Mouse (Mus musculus) G1E (cell line): ENCODE data around the gene Akap11. TPM values are rescaled to one million over a fixed set of nuclear protein-coding genes. Genes with fewer than 3 reads are reported as not detected.

Experiments used
- ATAC-seq: 2 replicates; pipeline ENCODE4 v1.8.0; 2016; ENCODE audit warnings: mild to moderate bottlenecking; ENCODE audit not compliant: insufficient number of reproducible peaks, poor library complexity, low FRiP score, severe bottlenecking; ENCODE audit errors: extremely low read depth
- DNase-seq: peaks from one replicate; pipeline ENCODE4 v3.0.0; 2012; ENCODE audit warnings: low spot score
- H3K27me3 ChIP-seq: 2 replicates; pipeline ENCODE4 v1.6.1; 2012; ENCODE audit warnings: mild to moderate bottlenecking, low read length, inconsistent platforms; ENCODE audit not compliant: insufficient read depth
- H3K36me3 ChIP-seq: replicated peaks from 2 replicates; pipeline ENCODE3; 2012; ENCODE audit warnings: mild to moderate bottlenecking, inconsistent platforms
- H3K4me1 ChIP-seq: 2 replicates; pipeline ENCODE4 v1.6.1; 2012; ENCODE audit warnings: low read depth, low read length, inconsistent platforms, mixed read lengths; ENCODE audit not compliant: insufficient read depth
- H3K4me3 ChIP-seq: 2 replicates; pipeline ENCODE4 v1.5.1; 2012; ENCODE audit warnings: low read depth, mild to moderate bottlenecking, inconsistent platforms, low read length, moderate library complexity, mixed read lengths
- H3K9me3 ChIP-seq: replicated peaks from 2 replicates; pipeline ENCODE4 v1.6.1; 2012; ENCODE audit warnings: inconsistent platforms
- CTCF ChIP-seq: IDR thresholded peaks from 2 replicates; pipeline ENCODE4 v1.5.1; 2012; ENCODE audit warnings: low read depth, low read length, inconsistent platforms, mixed read lengths
- GATA1 ChIP-seq: IDR thresholded peaks from 2 replicates; pipeline ENCODE4 v1.6.1; 2012; ENCODE audit warnings: borderline replicate concordance, low read length, inconsistent platforms, mixed read lengths
- GATA2 ChIP-seq: IDR thresholded peaks from 2 replicates; pipeline ENCODE4 v1.6.1; 2012; ENCODE audit warnings: low read depth, low read length, inconsistent platforms, borderline replicate concordance
- POLR2AphosphoS5 ChIP-seq: IDR thresholded peaks from 2 replicates; pipeline ENCODE4 v1.6.1; 2012; ENCODE audit warnings: low read depth, low read length, inconsistent platforms; ENCODE audit not compliant: insufficient replicate concordance
- TAL1 ChIP-seq: conservative IDR thresholded peaks from 2 replicates; pipeline ENCODE4 v1.6.1; 2012; ENCODE audit warnings: low read depth, low read length, inconsistent platforms, mixed read lengths
- polyA plus RNA-seq: library from polyadenylated mRNA; stranded (reverse); fragments of >175 nt; gene quantifications from 2 replicates; pipeline ENCODE4 v1.2.3, GENCODE M21; 2012
- total RNA-seq, 2 experiments: library from RNA; stranded (forward) in 1 of 2; stranded (reverse) in 1 of 2; fragments of 200-1000 nt in 1 of 2; fragments of >200 nt in 1 of 2; fragmentation: Nextera tagmentation in 1 of 2; gene quantifications; 2 replicates each; pipeline ENCODE4 v1.2.3; 2014 to 2017

Akap11 gene
- total and polyA plus RNA-seq, 3 experiments = 0.35 to 25.6 (median 22.3) TPM

GRCm38 (mm10) chr14:78467994-78468393, 68.6 kb downstream of the Akap11 start:
- Histone ChIP-seq H3K4me3 (no peak overlapping the region), H3K9me3 (peaks cover 24% of the 10 kb centered on the region), H3K36me3 (no peaks in the 10 kb centered on the region), H3K27me3 (no peaks in the 10 kb centered on the region), H3K4me1 (no peaks in the 10 kb centered on the region)
- ATAC-seq (no peak), DNase-seq (no peak)
- TF ChIP-seq POLR2AphosphoS5 (no peak), TAL1 (no peak), GATA2 (no peak), CTCF (no peak), GATA1 (no peak)

DNA sequence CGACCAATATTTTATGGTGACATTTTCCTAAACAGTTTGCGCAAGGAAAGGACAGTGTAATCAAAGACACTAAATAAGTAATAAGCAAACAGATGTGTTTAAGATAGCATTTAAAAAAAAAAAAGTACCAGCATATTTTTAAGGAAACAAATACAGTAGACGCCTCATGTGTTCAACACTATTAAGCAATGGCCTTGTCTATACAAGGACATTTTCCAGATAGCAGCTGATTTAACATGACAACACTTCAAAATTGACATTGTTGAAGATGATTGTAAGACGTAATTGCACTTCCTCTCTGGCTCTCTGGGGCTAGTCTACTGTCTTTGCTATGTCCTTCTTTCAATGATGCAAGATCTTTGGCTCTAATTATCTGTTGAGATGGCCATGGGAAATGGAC, 72.3 kb downstream of the Akap11 start:
- no peak for ATAC-seq

GRCm38 (mm10) chr14:78459121-78459520, 77.5 kb downstream of the Akap11 start:
- Histone ChIP-seq H3K36me3 (no peaks in the 10 kb centered on the region), H3K4me1 (no peaks in the 10 kb centered on the region), H3K9me3 (peaks cover 35% of the 10 kb centered on the region), H3K4me3 (no peak overlapping the region), H3K27me3 (no peaks in the 10 kb centered on the region)
- TF ChIP-seq CTCF (no peak), GATA2 (no peak), GATA1 (no peak), TAL1 (no peak), POLR2AphosphoS5 (no peak)
- no peak for ATAC-seq
- no peak for DNase-seq

More for the DNA sequence above, 72.3 kb downstream of the Akap11 start:
- H3K36me3 ChIP-seq = no peaks in the 10 kb centered on the region
- no peak for DNase-seq
- peaks cover 31% of the 10 kb centered on the region for H3K9me3 ChIP-seq
- no peak overlapping the region for H3K4me3 ChIP-seq
- H3K27me3 ChIP-seq = no peaks in the 10 kb centered on the region
- TF ChIP-seq CTCF = no peak
- no peak for TF ChIP-seq POLR2AphosphoS5
- TF ChIP-seq GATA1 = no peak
- no peak for TF ChIP-seq GATA2
- TF ChIP-seq TAL1 = no peak
- no peaks in the 10 kb centered on the region for H3K4me1 ChIP-seq

- no peaks in the 10 kb centered on the region for H3K36me3 ChIP-seq
- H3K27me3 ChIP-seq = no peaks in the 10 kb centered on the region
- H3K4me1 ChIP-seq = no peaks in the 10 kb centered on the region
- H3K4me3 ChIP-seq = no peak overlapping the region
- peaks cover 35% of the 10 kb centered on the region for H3K9me3 ChIP-seq
- no peak for ATAC-seq
- TF ChIP-seq TAL1 = no peak
- TF ChIP-seq GATA2 = no peak
- no peak for TF ChIP-seq CTCF
- no peak for TF ChIP-seq GATA1
- TF ChIP-seq POLR2AphosphoS5 = no peak
- DNase-seq = no peak
These were observed 77.9 kb downstream of the Akap11 start for GRCm38 (mm10) chr14:78458705-78459104.

DNA sequence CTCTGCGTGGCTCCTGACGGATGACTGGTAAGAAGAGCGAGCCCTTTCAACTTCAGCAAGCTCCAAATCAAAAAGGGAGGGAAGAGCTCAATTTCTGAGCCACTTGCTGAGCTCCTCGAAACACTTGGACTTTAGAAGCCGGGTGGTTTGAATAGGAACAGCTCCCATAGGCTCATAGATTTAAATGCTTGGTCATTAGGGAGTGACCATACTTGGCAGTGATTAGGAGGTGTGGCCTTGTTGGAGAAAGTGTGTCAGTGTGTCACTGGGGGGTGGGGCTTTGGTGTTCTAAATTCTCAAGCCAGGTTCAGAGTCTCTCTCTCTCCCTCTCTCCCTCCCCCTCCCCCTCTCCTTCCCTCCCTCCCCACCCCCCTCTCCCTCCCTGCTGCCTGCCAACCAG, 81.6 kb downstream of the Akap11 start:
- peaks cover 26% of the 10 kb centered on the region for H3K9me3 ChIP-seq
- no peaks in the 10 kb centered on the region for H3K4me1 ChIP-seq
- DNase-seq (no peak), ATAC-seq (no peak)
- TF ChIP-seq TAL1 (no peak), POLR2AphosphoS5 (no peak), GATA2 (no peak), CTCF (no peak), GATA1 (no peak)
- no peak overlapping the region for H3K4me3 ChIP-seq
- no peaks in the 10 kb centered on the region for H3K36me3 ChIP-seq
- no peaks in the 10 kb centered on the region for H3K27me3 ChIP-seq

DNA sequence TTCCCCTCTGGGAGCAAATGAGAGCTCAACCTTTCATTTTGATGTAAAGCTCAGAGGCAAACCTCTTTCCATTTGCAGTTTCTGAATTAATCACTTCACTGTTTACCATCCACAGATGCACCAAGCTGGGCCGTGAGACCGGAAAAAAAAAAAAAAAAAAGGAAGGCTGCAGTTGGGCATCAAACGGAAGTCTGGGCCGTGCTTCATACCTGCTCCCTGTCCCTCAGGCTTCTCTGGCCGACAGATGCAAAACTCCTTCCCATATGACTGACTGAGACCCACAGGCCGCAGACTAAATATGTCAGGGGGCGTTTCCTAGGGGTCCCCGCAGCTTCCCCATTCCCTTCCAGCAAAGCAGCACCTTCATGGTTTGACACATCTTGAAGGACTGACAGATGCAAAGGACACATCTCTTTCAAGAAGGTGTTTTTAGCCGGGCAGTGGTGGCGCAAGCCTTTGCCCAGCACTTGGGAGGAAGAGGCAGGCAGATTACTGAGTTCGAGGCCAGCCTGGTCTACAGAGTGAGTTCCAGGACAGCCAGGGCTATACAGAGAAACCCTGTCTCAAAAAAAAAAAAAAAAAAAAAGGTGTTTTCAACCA, 87.7 kb downstream of the Akap11 start:
- Histone ChIP-seq H3K27me3 (no peaks in the 10 kb centered on the region), H3K36me3 (no peaks in the 10 kb centered on the region), H3K9me3 (peaks cover 28% of the 10 kb centered on the region), H3K4me1 (no peaks in the 10 kb centered on the region), H3K4me3 (no peak overlapping the region)
- no peak for TF ChIP-seq GATA1
- TF ChIP-seq TAL1 = no peak
- no peak for TF ChIP-seq CTCF
- no peak for TF ChIP-seq POLR2AphosphoS5
- TF ChIP-seq GATA2 = no peak
- no peak for DNase-seq
- no peak for ATAC-seq
